Mouse (Mus musculus): ENCODE results near the gene Syne3. TPM values are rescaled to one million over a fixed set of nuclear protein-coding genes. Genes with fewer than 3 reads are reported as not detected.
A peak's percentile ranks its signal among the peaks of the same experiment; 100 is the strongest.

The Syne3 gene
- polyA plus RNA-seq, 1 experiment from 2014 or later: 2.8 TPM

DNA sequence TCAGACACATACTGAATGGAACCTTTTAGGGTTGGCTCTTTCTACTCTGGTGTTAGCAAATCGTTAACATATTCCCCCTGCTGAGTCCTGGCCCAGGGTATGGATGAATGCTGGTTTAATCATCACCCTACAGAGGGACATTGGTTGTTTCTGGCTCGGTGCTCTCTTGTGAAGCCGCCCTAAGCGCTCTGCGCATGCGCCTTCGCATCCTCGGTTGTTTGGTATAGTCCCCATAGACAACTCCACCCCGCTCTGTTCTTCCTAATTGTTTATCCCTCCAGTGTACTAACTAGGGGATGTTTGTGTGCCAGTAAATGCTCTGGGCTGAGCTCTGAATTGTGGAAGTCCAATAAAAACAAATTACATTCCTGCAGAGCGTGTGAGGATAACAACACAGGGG is 7.0 kb upstream of the Syne3 start:
- no peak for ATAC-seq (ENCODE audit: low read depth)
- Histone ChIP-seq H3K36me3 (ENCODE audit: control insufficient read depth, insufficient read depth) (no peaks in the 10 kb centered on the region), H3K27me3 (ENCODE audit: control insufficient read depth, insufficient read depth, low read depth, low read length) (no peaks in the 10 kb centered on the region), H3K9ac (ENCODE audit: low read depth, low read length) (0 out of 2 replicates have a peak overlapping the region, but pooled peaks have one; percentile 13), H3K4me3 (ENCODE audit: low read depth, low read length) (no peak overlapping the region), H3K9me3 (replicated peaks; ENCODE audit: control insufficient read depth, low read length) (no peaks in the 10 kb centered on the region), H3K4me2 (ENCODE audit: low read depth, low read length) (0 out of 2 replicates have a peak overlapping the region, but pooled peaks have one; percentile 10), H3K4me1 (ENCODE audit: control insufficient read depth, low read depth, low read length) (peaks cover 87% of the 10 kb centered on the region), H3K27ac (ENCODE audit: low read length) (peak overlapping the region; percentile 79)
- 75% methylated on average over 10 of the region's 10 CpGs for WGBS (ENCODE audit: insufficient replicate concordance)

GRCm38 (mm10) chr12:105016199-105016598 is 6.6 kb upstream of the Syne3 start:
- peak; percentile 49 for ATAC-seq (ENCODE audit: low read depth)
- WGBS (ENCODE audit: insufficient replicate concordance): 26% methylated on average over 4 of the region's 4 CpGs

GRCm38 (mm10) chr12:105013065-105013464 is 3.5 kb upstream of the Syne3 start:
- Histone ChIP-seq H3K27ac (ENCODE audit: low read length) (peak overlapping the region; percentile 94), H3K4me1 (ENCODE audit: control insufficient read depth, low read depth, low read length) (peaks cover 81% of the 10 kb centered on the region), H3K9ac (ENCODE audit: low read depth, low read length) (peak overlapping the region; percentile 48), H3K4me3 (ENCODE audit: low read depth, low read length) (peak overlapping the region; percentile 18), H3K36me3 (ENCODE audit: control insufficient read depth, insufficient read depth) (no peaks in the 10 kb centered on the region), H3K27me3 (ENCODE audit: control insufficient read depth, insufficient read depth, low read depth, low read length) (no peaks in the 10 kb centered on the region), H3K4me2 (ENCODE audit: low read depth, low read length) (peak overlapping the region; percentile 38; the same call in 1 of the 2 replicates), H3K9me3 (replicated peaks; ENCODE audit: control insufficient read depth, low read length) (no peaks in the 10 kb centered on the region)
- no peak for ATAC-seq (ENCODE audit: low read depth)
- 6% methylated on average over 17 of the region's 17 CpGs for WGBS (ENCODE audit: insufficient replicate concordance)

More at GRCm38 (mm10) chr12:105016199-105016598, 6.6 kb upstream of the Syne3 start:
- Histone ChIP-seq H3K9me3 (replicated peaks; ENCODE audit: control insufficient read depth, low read length) (no peaks in the 10 kb centered on the region), H3K36me3 (ENCODE audit: control insufficient read depth, insufficient read depth) (no peaks in the 10 kb centered on the region), H3K27ac (ENCODE audit: low read length) (peak overlapping the region; percentile 79), H3K4me1 (ENCODE audit: control insufficient read depth, low read depth, low read length) (peaks cover 87% of the 10 kb centered on the region), H3K4me3 (ENCODE audit: low read depth, low read length) (no peak overlapping the region), H3K27me3 (ENCODE audit: control insufficient read depth, insufficient read depth, low read depth, low read length) (no peaks in the 10 kb centered on the region), H3K9ac (ENCODE audit: low read depth, low read length) (0 out of 2 replicates have a peak overlapping the region, but pooled peaks have one; percentile 13), H3K4me2 (ENCODE audit: low read depth, low read length) (0 out of 2 replicates have a peak overlapping the region, but pooled peaks have one; percentile 10)

DNA sequence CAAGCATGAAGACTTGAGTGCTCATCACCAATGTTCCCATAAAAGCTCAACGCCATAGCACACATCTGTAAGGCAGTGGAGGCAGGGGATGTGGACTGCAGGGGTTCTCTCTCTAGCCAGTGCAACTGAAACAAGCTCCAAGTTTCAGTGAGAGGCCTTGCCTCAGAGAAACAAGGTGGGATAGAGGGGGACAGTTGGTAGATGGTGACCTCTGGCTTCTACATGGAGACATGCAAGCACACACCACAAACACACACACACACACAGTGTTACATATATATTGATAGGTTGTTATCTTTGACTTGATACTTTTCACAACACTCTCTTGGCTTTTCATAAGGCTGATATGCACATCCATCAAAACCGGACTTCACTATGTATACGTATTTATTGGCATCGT is 2.7 kb upstream of the Syne3 start:
- H3K4me1 ChIP-seq (ENCODE audit: control insufficient read depth, low read depth, low read length): peaks cover 80% of the 10 kb centered on the region
- 65% methylated on average over 4 of the region's 4 CpGs for WGBS (ENCODE audit: insufficient replicate concordance)
- ATAC-seq (ENCODE audit: low read depth): no peak
- no peak overlapping the region for H3K4me3 ChIP-seq (ENCODE audit: low read depth, low read length)
- no peak overlapping the region for H3K4me2 ChIP-seq (ENCODE audit: low read depth, low read length)
- no peaks in the 10 kb centered on the region for H3K27me3 ChIP-seq (ENCODE audit: control insufficient read depth, insufficient read depth, low read depth, low read length)
- H3K9ac ChIP-seq (ENCODE audit: low read depth, low read length): no peak overlapping the region
- no peaks in the 10 kb centered on the region for H3K36me3 ChIP-seq (ENCODE audit: control insufficient read depth, insufficient read depth)
- H3K9me3 ChIP-seq (replicated peaks; ENCODE audit: control insufficient read depth, low read length): no peaks in the 10 kb centered on the region
- peak overlapping the region; percentile 94 for H3K27ac ChIP-seq (ENCODE audit: low read length)

DNA sequence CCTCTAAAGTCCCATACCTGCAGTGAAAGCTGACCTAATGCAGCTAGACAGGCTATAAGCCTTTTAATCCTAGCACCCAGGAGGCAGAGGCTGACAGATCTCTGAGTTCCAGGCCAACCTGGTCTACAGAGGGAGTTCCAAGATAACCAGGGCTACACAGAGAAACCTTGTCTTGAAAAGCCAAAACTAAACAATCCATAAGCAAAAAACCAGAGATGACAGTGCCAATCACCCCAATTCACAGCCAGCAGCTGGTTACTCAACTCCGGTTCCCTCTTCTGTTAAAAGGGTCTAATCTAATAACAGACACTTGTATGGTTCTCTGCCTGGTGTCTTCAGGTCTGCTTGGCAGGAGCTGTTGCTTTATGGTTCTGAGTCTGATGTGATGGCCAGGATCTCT is 2.0 kb upstream of the Syne3 start:
- 25% methylated on average over 1 of the region's 1 CpGs for WGBS (ENCODE audit: insufficient replicate concordance)
- Histone ChIP-seq H3K9me3 (replicated peaks; ENCODE audit: control insufficient read depth, low read length) (no peaks in the 10 kb centered on the region), H3K4me2 (ENCODE audit: low read depth, low read length) (no peak overlapping the region), H3K27me3 (ENCODE audit: control insufficient read depth, insufficient read depth, low read depth, low read length) (no peaks in the 10 kb centered on the region), H3K9ac (ENCODE audit: low read depth, low read length) (peak overlapping the region; percentile 40), H3K4me1 (ENCODE audit: control insufficient read depth, low read depth, low read length) (peaks cover 75% of the 10 kb centered on the region), H3K27ac (ENCODE audit: low read length) (peak overlapping the region; percentile 94), H3K4me3 (ENCODE audit: low read depth, low read length) (no peak overlapping the region), H3K36me3 (ENCODE audit: control insufficient read depth, insufficient read depth) (no peaks in the 10 kb centered on the region)
- ATAC-seq (ENCODE audit: low read depth): no peak

DNA sequence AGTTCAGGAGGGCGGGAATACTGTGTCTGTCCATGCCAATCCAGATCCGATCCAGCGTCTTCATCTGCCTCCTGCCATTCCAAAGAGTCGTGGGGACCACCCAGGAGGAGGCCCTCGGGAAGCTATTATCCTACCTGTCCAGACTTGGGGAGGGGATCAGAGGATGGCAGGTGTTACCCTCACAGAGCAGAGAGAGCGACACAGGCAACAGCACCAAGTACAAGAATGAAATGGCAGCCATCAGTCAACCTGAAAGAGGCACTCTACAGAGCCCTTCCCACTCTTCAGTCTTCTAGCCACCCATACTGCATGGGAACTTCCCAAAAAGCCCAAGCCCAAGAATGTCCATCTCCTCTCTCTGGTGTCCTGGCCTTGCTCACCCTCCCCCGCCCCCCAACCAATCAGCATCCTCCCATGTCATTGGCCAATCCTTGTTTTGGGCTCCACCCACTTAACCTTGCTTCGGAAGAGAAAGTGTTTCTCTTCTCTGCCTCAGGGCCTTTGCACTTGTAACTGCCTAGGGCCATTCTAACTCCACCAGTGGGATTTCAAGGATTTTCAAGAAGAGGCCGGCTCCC is 693 bp upstream of the Syne3 start:
- peak overlapping the region; percentile 94 for H3K27ac ChIP-seq (ENCODE audit: low read length)

GRCm38 (mm10) chr12:105008752-105009178 is 844 bp downstream of the Syne3 start:
- no peaks in the 10 kb centered on the region for H3K27me3 ChIP-seq (ENCODE audit: control insufficient read depth, insufficient read depth, low read depth, low read length)
- H3K9ac ChIP-seq (ENCODE audit: low read depth, low read length): peak overlapping the region; percentile 87
- H3K4me2 ChIP-seq (ENCODE audit: low read depth, low read length): peak overlapping the region; percentile 89
- no peaks in the 10 kb centered on the region for H3K9me3 ChIP-seq (replicated peaks; ENCODE audit: control insufficient read depth, low read length)
- 2% methylated on average over 13 of the region's 13 CpGs for WGBS (ENCODE audit: insufficient replicate concordance)
- ATAC-seq (ENCODE audit: low read depth): peak; percentile 12
- H3K4me1 ChIP-seq (ENCODE audit: control insufficient read depth, low read depth, low read length): peaks cover 83% of the 10 kb centered on the region
- peak overlapping the region; percentile 89 for H3K4me3 ChIP-seq (ENCODE audit: low read depth, low read length)
- H3K36me3 ChIP-seq (ENCODE audit: control insufficient read depth, insufficient read depth): no peaks in the 10 kb centered on the region
- H3K27ac ChIP-seq (ENCODE audit: low read length): peak overlapping the region; percentile 94

More for the DNA sequence above, 693 bp upstream of the Syne3 start:
- Histone ChIP-seq H3K4me1 (ENCODE audit: control insufficient read depth, low read depth, low read length) (peaks cover 75% of the 10 kb centered on the region), H3K4me3 (ENCODE audit: low read depth, low read length) (peak overlapping the region; percentile 89), H3K9ac (ENCODE audit: low read depth, low read length) (peak overlapping the region; percentile 87), H3K27me3 (ENCODE audit: control insufficient read depth, insufficient read depth, low read depth, low read length) (no peaks in the 10 kb centered on the region), H3K4me2 (ENCODE audit: low read depth, low read length) (peak overlapping the region; percentile 89), H3K36me3 (ENCODE audit: control insufficient read depth, insufficient read depth) (no peaks in the 10 kb centered on the region), H3K9me3 (replicated peaks; ENCODE audit: control insufficient read depth, low read length) (no peaks in the 10 kb centered on the region)
- WGBS (ENCODE audit: insufficient replicate concordance): 10% methylated on average over 9 of the region's 9 CpGs
- ATAC-seq (ENCODE audit: low read depth): peak; percentile 55

DNA sequence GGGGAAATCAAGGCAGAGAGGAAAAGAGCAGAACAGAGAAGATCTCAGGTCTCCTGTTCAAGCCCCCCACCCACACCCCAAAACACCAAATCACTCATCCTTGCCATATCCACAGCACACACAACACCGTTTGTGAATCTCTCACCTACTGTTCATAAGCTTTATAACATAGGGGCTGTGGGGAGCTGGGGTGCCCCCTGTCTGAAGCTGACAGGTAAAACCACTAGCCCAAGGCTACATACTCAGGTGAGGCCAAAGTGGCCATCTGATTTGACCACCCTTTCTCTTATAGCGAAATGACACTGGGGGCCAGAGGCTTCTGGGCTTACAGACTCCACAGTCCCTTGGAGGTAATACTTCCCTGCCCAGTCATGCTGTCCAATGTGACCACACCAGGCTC is 1.5 kb downstream of the Syne3 start:
- no peaks in the 10 kb centered on the region for H3K27me3 ChIP-seq (ENCODE audit: control insufficient read depth, insufficient read depth, low read depth, low read length)
- WGBS (ENCODE audit: insufficient replicate concordance): 47% methylated on average over 2 of the region's 2 CpGs
- H3K36me3 ChIP-seq (ENCODE audit: control insufficient read depth, insufficient read depth): no peaks in the 10 kb centered on the region
- peaks cover 83% of the 10 kb centered on the region for H3K4me1 ChIP-seq (ENCODE audit: control insufficient read depth, low read depth, low read length)
- peak overlapping the region; percentile 89 for H3K4me3 ChIP-seq (ENCODE audit: low read depth, low read length)
- H3K9me3 ChIP-seq (replicated peaks; ENCODE audit: control insufficient read depth, low read length): no peaks in the 10 kb centered on the region
- peak overlapping the region; percentile 87 for H3K9ac ChIP-seq (ENCODE audit: low read depth, low read length)
- peak overlapping the region; percentile 89 for H3K4me2 ChIP-seq (ENCODE audit: low read depth, low read length)
- no peak overlapping the region; the same call in 1 of the 2 replicates for H3K27ac ChIP-seq (ENCODE audit: low read length)
- ATAC-seq (ENCODE audit: low read depth): no peak

- H3K4me3 ChIP-seq (ENCODE audit: low read depth, low read length): no peak overlapping the region
- H3K4me1 ChIP-seq (ENCODE audit: control insufficient read depth, low read depth, low read length): peaks cover 83% of the 10 kb centered on the region
- no peaks in the 10 kb centered on the region for H3K27me3 ChIP-seq (ENCODE audit: control insufficient read depth, insufficient read depth, low read depth, low read length)
- no peak overlapping the region for H3K9ac ChIP-seq (ENCODE audit: low read depth, low read length)
- ATAC-seq (ENCODE audit: low read depth): no peak
- H3K36me3 ChIP-seq (ENCODE audit: control insufficient read depth, insufficient read depth): no peaks in the 10 kb centered on the region
- no peaks in the 10 kb centered on the region for H3K9me3 ChIP-seq (replicated peaks; ENCODE audit: control insufficient read depth, low read length)
- H3K27ac ChIP-seq (ENCODE audit: low read length): no peak overlapping the region
- 21% methylated on average over 2 of the region's 2 CpGs for WGBS (ENCODE audit: insufficient replicate concordance)
- no peak overlapping the region for H3K4me2 ChIP-seq (ENCODE audit: low read depth, low read length)
Measured at GRCm38 (mm10) chr12:105005715-105005972, 4.0 kb downstream of the Syne3 start.
